Mouse (Mus musculus): ENCODE measurements around the gene Gtf2i. TPM values are rescaled to one million over a fixed set of nuclear protein-coding genes. Genes with fewer than 3 reads are reported as not detected.

Gtf2i gene
- polyA plus RNA-seq, 1 experiment from 2014 or later: 170 TPM

DNA sequence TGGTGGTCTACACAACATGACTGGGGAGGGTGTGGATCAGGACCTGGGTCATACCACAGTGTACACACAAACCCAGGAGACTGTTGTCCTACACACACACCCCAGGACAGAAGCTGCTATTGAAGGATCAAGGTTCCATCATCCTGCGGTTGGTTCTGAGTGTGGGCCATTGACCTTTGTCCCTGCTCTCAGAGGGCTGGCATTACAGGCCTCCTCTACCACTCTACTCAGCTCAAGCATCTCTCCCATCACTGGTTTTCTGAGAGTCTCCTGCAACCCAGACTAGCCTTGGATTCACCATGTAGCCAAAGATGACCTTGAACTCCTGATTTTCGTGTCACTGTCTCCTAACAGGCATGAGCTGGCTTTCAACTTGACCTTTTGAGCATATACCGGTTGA, 78.3 kb downstream of the Gtf2i start:
- no peak overlapping the region for H3K9ac ChIP-seq
- H3K9me3 ChIP-seq: no peaks in the 10 kb centered on the region
- H3K4me2 ChIP-seq: no peak overlapping the region
- H3K4me3 ChIP-seq: no peak overlapping the region
- ATAC-seq (ENCODE audit: insufficient number of reproducible peaks, low FRiP score, low TSS enrichment, low read depth): no peak
- 91% methylated on average over 3 of the region's 3 CpGs for WGBS
- H3K36me3 ChIP-seq: peaks cover 59% of the 10 kb centered on the region
- no peaks in the 10 kb centered on the region for H3K27me3 ChIP-seq
- 0 out of 2 replicates have a peak overlapping the region, but pooled peaks have one; percentile 79 for H3K27ac ChIP-seq
- peaks cover 41% of the 10 kb centered on the region for H3K4me1 ChIP-seq

DNA sequence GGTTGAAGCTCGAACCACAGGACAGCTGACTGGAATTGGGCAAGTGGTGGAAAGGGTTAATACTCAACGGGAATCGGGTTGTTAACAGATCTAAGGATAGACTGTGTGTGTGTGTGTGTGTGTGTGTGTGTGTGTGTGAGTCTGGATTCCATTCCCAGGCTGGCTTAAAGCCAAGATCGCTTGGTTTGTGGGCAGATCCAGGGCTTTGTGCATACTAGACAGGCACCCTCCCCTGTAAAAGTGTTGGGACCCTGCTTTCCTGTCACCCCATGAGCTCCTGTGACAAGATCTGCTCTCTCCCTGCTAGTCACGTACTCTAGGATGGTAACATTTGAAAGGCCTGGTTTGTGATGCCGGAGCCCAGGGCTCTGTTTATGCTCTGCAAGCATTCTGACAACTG, 79.4 kb downstream of the Gtf2i start:
- Histone ChIP-seq H3K4me1 (peaks cover 41% of the 10 kb centered on the region), H3K36me3 (peaks cover 47% of the 10 kb centered on the region), H3K4me3 (no peak overlapping the region), H3K27me3 (no peaks in the 10 kb centered on the region), H3K27ac (peak overlapping the region; percentile 79), H3K9ac (no peak overlapping the region), H3K4me2 (no peak overlapping the region), H3K9me3 (no peaks in the 10 kb centered on the region)
- peak; percentile 27; the same call in 1 of the 2 replicates for ATAC-seq (ENCODE audit: insufficient number of reproducible peaks, low FRiP score, low TSS enrichment, low read depth)
- WGBS: 12% methylated on average over 6 of the region's 6 CpGs

DNA sequence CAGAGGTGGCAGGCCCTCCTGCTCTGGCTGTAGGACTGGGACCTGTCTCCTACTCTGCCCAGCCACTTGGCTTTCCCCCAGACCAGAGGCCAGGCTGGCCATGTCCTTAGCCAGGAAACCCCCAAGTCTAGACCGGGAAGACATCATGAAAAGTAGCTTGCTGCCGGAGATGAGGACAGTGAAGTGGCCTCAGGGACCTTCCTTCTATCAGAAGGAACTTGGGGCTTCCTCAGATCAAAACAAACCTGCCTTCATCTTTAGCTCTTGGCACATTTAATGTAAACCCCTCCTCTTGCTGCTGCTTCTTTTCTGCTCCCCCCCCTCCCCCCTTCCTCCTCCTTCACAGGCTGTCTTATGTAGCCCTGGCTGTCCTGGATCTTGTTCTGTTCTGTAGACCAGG, 80.4 kb downstream of the Gtf2i start:
- Histone ChIP-seq H3K27ac (peak overlapping the region; percentile 79), H3K4me3 (no peak overlapping the region), H3K4me1 (peaks cover 41% of the 10 kb centered on the region), H3K9ac (no peak overlapping the region), H3K9me3 (no peaks in the 10 kb centered on the region), H3K36me3 (peaks cover 38% of the 10 kb centered on the region), H3K27me3 (no peaks in the 10 kb centered on the region), H3K4me2 (no peak overlapping the region)
- no peak for ATAC-seq (ENCODE audit: insufficient number of reproducible peaks, low FRiP score, low TSS enrichment, low read depth)
- WGBS: 44% methylated on average over 2 of the region's 2 CpGs

DNA sequence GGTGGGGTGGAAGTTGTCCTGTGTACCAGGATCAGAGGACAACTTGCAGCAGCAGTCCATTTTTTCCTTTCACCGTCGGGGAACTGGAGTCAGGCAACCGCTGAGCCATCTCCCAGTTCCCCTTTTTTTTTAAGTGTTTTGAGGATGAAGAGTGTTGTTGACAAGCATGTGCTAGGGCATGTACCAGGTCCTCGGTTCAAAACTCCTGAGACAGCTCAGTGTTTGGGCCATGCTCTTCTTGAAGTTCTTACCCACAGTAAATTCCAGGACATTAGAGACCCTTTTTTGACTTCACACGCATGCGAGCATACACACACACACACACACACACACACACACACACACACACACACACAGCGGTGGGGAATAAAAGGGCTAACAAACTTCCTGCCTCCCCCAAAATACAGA, 81.3 kb downstream of the Gtf2i start:
- 33% methylated on average over 7 of the region's 7 CpGs for WGBS
- no peaks in the 10 kb centered on the region for H3K27me3 ChIP-seq
- no peak for ATAC-seq (ENCODE audit: insufficient number of reproducible peaks, low FRiP score, low TSS enrichment, low read depth)
- no peak overlapping the region for H3K4me2 ChIP-seq
- H3K9me3 ChIP-seq: no peaks in the 10 kb centered on the region
- H3K36me3 ChIP-seq: peaks cover 29% of the 10 kb centered on the region
- H3K4me3 ChIP-seq: no peak overlapping the region
- peak overlapping the region; percentile 38; the same call in 1 of the 2 replicates for H3K27ac ChIP-seq
- H3K4me1 ChIP-seq: peaks cover 41% of the 10 kb centered on the region
- H3K9ac ChIP-seq: no peak overlapping the region

DNA sequence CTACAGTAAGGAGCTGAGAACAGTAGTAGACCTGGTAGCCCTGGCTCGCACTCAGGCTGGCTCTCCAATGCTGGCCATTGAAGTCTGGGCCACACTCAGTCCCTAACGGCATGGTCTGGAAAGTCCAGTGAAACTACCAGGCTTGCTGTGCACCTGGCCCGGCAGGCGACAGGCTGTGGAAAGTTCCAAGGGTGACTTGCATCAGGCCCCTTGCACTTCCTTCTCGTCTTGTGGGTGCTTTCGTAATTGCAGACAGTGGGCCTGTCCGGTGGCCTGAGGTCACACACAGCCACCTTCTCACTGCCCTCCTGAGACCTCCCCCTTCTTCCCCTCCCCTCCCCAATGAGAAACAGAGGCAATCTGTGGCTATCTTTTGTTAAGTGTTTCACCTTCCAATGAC, 82.0 kb downstream of the Gtf2i start:
- ATAC-seq (ENCODE audit: insufficient number of reproducible peaks, low FRiP score, low TSS enrichment, low read depth): no peak

DNA sequence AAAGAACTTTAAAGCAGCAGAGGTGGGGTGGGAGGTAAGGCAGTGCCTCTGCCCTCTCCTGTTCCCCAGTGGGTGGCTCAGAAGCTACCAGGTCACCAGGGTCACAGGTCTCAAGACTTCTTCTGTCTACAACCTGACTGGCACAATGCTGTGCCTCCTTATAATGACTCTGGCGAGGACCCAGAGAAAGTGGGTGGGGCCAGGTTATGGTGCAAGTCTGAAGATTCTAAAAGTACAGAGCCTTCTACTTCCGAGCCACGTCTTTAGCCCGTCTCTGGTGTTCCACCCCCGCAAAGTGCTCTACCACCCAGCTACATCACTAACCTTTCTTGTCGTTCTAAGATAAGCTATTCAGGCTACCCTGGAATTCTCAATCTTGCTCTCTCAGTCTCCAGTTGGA, 82.4 kb downstream of the Gtf2i start:
- no peak overlapping the region for H3K4me2 ChIP-seq
- H3K27ac ChIP-seq: no peak overlapping the region
- H3K4me3 ChIP-seq: no peak overlapping the region
- H3K9me3 ChIP-seq: no peaks in the 10 kb centered on the region
- peaks cover 45% of the 10 kb centered on the region for H3K4me1 ChIP-seq
- no peak overlapping the region for H3K9ac ChIP-seq
- H3K27me3 ChIP-seq: no peaks in the 10 kb centered on the region
- no peak for ATAC-seq (ENCODE audit: insufficient number of reproducible peaks, low FRiP score, low TSS enrichment, low read depth)
- H3K36me3 ChIP-seq: peaks cover 17% of the 10 kb centered on the region
- WGBS: 37% methylated on average over 6 of the region's 6 CpGs

More for the DNA sequence above, 82.0 kb downstream of the Gtf2i start:
- no peak overlapping the region for H3K4me2 ChIP-seq
- no peaks in the 10 kb centered on the region for H3K27me3 ChIP-seq
- no peaks in the 10 kb centered on the region for H3K9me3 ChIP-seq
- peaks cover 41% of the 10 kb centered on the region for H3K4me1 ChIP-seq
- no peak overlapping the region for H3K4me3 ChIP-seq
- no peak overlapping the region for H3K9ac ChIP-seq
- WGBS: 22% methylated on average over 7 of the region's 7 CpGs
- peaks cover 22% of the 10 kb centered on the region for H3K36me3 ChIP-seq
- peak overlapping the region; percentile 38; the same call in 1 of the 2 replicates for H3K27ac ChIP-seq

DNA sequence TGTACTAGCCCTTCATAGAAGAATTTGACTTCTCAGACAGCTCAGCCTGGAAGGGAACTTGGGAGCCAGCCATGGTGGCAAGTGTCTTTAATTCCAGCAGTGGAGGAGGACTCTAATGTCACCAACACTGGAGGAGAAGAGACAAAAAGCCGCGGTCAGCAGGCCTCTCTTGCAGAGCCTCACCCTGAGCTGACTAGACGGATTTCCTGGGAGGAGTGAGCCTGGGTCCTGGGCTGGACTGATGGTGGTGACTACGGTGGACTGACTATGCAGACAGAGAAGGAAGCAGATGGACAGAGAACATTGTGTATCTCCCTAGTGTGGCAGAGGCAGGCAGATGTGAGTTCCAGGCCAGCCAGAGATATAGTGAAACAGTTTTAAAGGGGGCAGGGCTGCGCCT, 83.2 kb downstream of the Gtf2i start:
- H3K4me3 ChIP-seq: no peak overlapping the region
- H3K27me3 ChIP-seq: no peaks in the 10 kb centered on the region
- no peak overlapping the region for H3K27ac ChIP-seq
- ATAC-seq (ENCODE audit: insufficient number of reproducible peaks, low FRiP score, low TSS enrichment, low read depth): no peak
- WGBS: 73% methylated on average over 5 of the region's 5 CpGs
- no peak overlapping the region for H3K9ac ChIP-seq
- no peak overlapping the region for H3K4me2 ChIP-seq
- H3K36me3 ChIP-seq: peaks cover 10% of the 10 kb centered on the region
- no peaks in the 10 kb centered on the region for H3K9me3 ChIP-seq
- H3K4me1 ChIP-seq: peaks cover 51% of the 10 kb centered on the region

DNA sequence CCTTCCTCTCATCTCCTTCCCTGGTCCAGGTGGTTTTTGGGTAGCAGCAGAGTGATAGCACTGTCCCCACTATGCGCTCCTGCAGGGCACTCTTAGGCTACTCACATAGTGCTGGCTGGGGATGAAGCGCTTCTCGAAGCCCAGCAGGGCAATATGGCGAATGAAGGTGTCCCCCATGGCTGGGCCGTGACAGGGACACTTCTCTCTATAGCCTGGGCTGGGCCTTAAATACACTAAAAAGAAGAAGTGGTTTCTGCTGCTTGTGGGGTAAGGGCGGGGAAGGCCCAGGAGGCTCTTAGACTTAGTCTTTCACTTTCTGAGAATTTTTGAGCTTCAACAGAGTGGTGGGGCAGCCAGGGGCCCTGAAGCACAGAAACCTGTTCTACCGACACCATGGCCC, 85.2 kb downstream of the Gtf2i start, which contains the start of gene Ncf1:
Gene Ncf1, minus strand, starts transcription at position 235 of the 400 bp plus-strand sequence.
- no peaks in the 10 kb centered on the region for H3K36me3 ChIP-seq
- H3K4me2 ChIP-seq: no peak within 1 kb of the TSS
- 76% methylated on average over 7 of the region's 7 CpGs for WGBS
- no peak within 1 kb of the TSS for H3K9ac ChIP-seq
- no peaks in the 10 kb centered on the region for H3K27me3 ChIP-seq
- ATAC-seq (ENCODE audit: insufficient number of reproducible peaks, low FRiP score, low TSS enrichment, low read depth): no peak
- no peak within 1 kb of the TSS for H3K4me3 ChIP-seq
- H3K9me3 ChIP-seq: no peaks in the 10 kb centered on the region
- H3K4me1 ChIP-seq: peaks cover 41% of the 10 kb centered on the region
- peak within 1 kb of the TSS; percentile 57 for H3K27ac ChIP-seq

DNA sequence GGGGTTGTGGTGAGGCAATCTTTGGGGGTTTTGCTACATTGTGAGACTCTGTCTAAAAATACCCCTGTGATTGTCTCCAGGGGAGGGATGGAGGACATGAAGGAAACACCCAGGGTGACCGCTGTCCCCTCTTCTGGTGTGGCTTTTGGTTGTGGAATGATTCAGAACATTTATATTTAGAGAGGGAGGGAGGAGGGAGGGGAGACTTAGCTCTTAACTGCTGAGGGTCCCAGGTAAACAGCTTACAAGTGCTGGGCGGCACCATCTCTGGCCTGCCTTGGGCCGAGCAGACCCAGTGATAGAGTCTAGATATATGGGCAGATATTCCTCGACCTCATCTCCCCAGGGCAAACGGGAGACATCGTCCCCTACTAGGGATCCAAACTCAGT, 86.3 kb downstream of the Gtf2i start:
- peaks cover 34% of the 10 kb centered on the region for H3K4me1 ChIP-seq
- no peaks in the 10 kb centered on the region for H3K27me3 ChIP-seq
- no peaks in the 10 kb centered on the region for H3K36me3 ChIP-seq
- H3K9me3 ChIP-seq: no peaks in the 10 kb centered on the region
- no peak overlapping the region for H3K9ac ChIP-seq
- ATAC-seq (ENCODE audit: insufficient number of reproducible peaks, low FRiP score, low TSS enrichment, low read depth): no peak
- WGBS: 79% methylated on average over 6 of the region's 6 CpGs
- H3K4me2 ChIP-seq: no peak overlapping the region
- no peak overlapping the region for H3K4me3 ChIP-seq
- peak overlapping the region; percentile 54; the same call in 1 of the 2 replicates for H3K27ac ChIP-seq

DNA sequence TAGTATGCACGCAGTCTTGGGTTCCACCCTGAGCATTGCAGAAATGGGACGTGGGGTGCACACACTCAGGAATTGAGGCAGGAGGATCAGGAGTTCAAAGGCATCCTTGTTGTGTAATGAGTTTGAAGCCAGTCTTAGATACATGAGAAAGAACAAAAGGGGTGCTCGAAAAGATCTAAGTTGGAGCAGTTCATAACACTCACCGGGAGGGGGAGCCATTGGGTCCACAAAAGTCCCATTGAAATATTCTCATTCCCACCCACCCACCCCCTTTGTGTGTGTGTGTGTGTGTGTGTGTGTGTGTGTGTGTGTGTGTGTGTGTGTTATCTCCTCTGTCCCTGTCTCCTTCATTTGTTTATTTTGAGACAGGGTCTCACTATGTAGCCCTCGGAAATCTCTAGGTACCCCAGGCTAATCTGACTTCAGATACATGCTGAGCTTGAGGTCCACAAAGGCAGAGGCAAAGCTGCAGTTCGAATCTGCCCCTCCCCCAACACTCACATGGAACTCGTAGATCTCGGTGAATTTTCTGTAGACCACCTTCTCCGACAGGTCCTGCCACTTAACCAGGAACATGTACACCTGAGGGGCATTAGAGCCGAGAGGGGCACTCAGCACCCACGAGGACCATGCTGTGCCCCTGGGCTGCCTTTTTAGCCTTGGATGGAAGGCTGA, 86.8 kb downstream of the Gtf2i start:
- Histone ChIP-seq H3K4me2 (no peak overlapping the region), H3K27me3 (peaks cover 2% of the 10 kb centered on the region), H3K9me3 (no peaks in the 10 kb centered on the region), H3K9ac (no peak overlapping the region), H3K36me3 (no peaks in the 10 kb centered on the region), H3K4me3 (no peak overlapping the region), H3K4me1 (peaks cover 29% of the 10 kb centered on the region), H3K27ac (peak overlapping the region; percentile 43; the same call in 1 of the 2 replicates)
- 33% methylated on average over 11 of the region's 11 CpGs for WGBS
- ATAC-seq (ENCODE audit: insufficient number of reproducible peaks, low FRiP score, low TSS enrichment, low read depth): no peak

DNA sequence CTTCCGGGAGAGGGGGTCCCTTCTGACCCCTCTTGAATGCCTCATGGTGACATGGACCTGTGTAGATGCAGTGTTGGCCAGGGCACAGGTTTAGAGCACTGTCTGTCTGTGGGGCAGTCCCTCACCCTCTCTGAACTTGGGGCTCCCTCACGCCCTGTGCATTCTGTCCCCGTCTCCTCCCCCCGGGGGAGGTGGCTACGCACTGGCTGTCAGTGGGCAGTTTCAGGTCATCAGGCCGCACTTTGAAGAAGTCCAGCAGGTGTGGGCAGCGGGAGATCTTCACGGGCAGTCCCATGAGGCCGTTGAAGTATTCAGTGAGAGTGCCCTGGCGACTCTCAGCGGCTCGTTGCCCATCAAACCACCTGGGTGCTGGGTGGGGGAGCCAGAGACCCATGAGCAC, 87.6 kb downstream of the Gtf2i start:
- ATAC-seq (ENCODE audit: insufficient number of reproducible peaks, low FRiP score, low TSS enrichment, low read depth): no peak
- Histone ChIP-seq H3K9ac (no peak overlapping the region), H3K36me3 (no peaks in the 10 kb centered on the region), H3K4me3 (no peak overlapping the region), H3K27ac (peak overlapping the region; percentile 43; the same call in 1 of the 2 replicates), H3K27me3 (peaks cover 9% of the 10 kb centered on the region), H3K4me2 (no peak overlapping the region), H3K9me3 (no peaks in the 10 kb centered on the region), H3K4me1 (peaks cover 24% of the 10 kb centered on the region)
- WGBS: 56% methylated on average over 12 of the region's 12 CpGs

DNA sequence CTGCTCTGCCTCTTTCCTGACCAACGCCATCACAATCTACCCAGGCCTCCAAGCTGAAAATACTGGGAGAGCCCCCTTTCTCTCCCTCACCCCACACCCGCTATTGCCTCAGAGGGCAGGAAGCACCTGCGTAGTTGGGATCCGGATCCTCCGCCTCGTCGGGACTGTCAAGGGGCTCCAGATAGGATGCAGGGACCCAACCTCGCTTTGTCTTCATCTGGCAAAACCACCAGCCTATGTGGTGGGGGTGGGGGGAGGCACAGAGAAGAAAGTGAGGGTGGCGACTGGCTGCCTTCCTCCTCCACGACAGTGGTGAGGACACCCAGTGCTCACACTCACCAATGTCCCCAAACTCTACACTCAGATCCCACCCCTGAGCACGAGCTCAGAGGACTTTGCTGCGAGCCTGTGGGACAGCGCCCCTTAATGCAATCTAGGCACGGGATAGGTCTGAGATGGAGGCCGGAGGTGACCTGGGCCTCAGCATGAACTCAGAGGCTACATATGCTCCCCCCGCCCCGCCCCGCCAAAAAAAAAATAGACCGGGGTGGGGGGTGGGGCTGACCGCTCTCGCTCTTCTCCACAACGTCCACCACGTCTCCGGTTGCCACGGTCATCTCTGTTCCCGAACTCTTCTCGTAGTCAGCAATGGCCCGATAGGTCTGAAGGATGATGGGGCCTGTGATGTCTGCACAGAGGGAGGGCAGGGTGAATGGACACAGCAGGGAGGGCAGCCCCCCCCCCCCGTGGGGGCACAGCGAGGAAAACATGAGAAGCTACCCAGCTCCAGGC, 89.3 kb downstream of the Gtf2i start:
- ATAC-seq (ENCODE audit: insufficient number of reproducible peaks, low FRiP score, low TSS enrichment, low read depth): no peak
- H3K27ac ChIP-seq: no peak overlapping the region
- no peak overlapping the region for H3K9ac ChIP-seq
- H3K4me3 ChIP-seq: no peak overlapping the region
- 77% methylated on average over 30 of the region's 30 CpGs for WGBS
- H3K9me3 ChIP-seq: no peaks in the 10 kb centered on the region
- H3K4me1 ChIP-seq: peaks cover 30% of the 10 kb centered on the region
- peaks cover 11% of the 10 kb centered on the region for H3K27me3 ChIP-seq
- no peak overlapping the region for H3K4me2 ChIP-seq
- H3K36me3 ChIP-seq: no peaks in the 10 kb centered on the region
